Mouse (Mus musculus): ENCODE data around the gene Rsf1.

The Rsf1 gene

GRCm38 (mm10) chr7:97579067-97579975 lies at the start of gene Rsf1, which contains the start of gene Aamdc:
Rsf1 (plus strand) TSS chr7:97579889.
Aamdc (minus strand) TSS chr7:97579497.
- in situ Hi-C loops (cut with MboI; ENCODE audit: unreplicated experiment in 2 of 2), result loop anchor here in 1 of 2 experiments (5.0 to 10.0 kb wide), 3 partner anchors 97 to 155 kb away; partner anchors contain the start of genes Clns1a and Ints4

GRCm38 (mm10) chr7:97535531-97535930 lies 44.2 kb upstream of the Rsf1 start:
- in situ Hi-C loops (cut with MboI; ENCODE audit: unreplicated experiment in 2 of 2), result no loop called here

- in situ Hi-C loops (cut with MboI; ENCODE audit: unreplicated experiment in 2 of 2), result no loop called here
Observed at GRCm38 (mm10) chr7:97536571-97536970, 43.1 kb upstream of the Rsf1 start.

GRCm38 (mm10) chr7:97546462-97546861 lies 33.2 kb upstream of the Rsf1 start:
- in situ Hi-C loops (cut with MboI; ENCODE audit: unreplicated experiment in 2 of 2), result no loop called here

GRCm38 (mm10) chr7:97549301-97549700 lies 30.4 kb upstream of the Rsf1 start:
- in situ Hi-C loops (cut with MboI; ENCODE audit: unreplicated experiment in 2 of 2), result no loop called here

- in situ Hi-C loops (cut with MboI; ENCODE audit: unreplicated experiment in 2 of 2), result loop anchor here in 1 of 2 experiments (25.0 kb wide), 1 partner anchor 113 kb away; no protein-coding TSS in a partner anchor
Observed at GRCm38 (mm10) chr7:97550673-97551072, 29.0 kb upstream of the Rsf1 start.

GRCm38 (mm10) chr7:97563576-97563975 lies 16.1 kb upstream of the Rsf1 start:
- in situ Hi-C loops (cut with MboI; ENCODE audit: unreplicated experiment in 2 of 2), result loop anchor here in 1 of 2 experiments (25.0 kb wide), 1 partner anchor 126 kb away; no protein-coding TSS in a partner anchor

GRCm38 (mm10) chr7:97569372-97569771 lies 10.3 kb upstream of the Rsf1 start:
- in situ Hi-C loops (cut with MboI; ENCODE audit: unreplicated experiment in 2 of 2), result loop anchor here in 1 of 2 experiments (25.0 kb wide), 1 partner anchor 132 kb away; no protein-coding TSS in a partner anchor

GRCm38 (mm10) chr7:97570389-97570788 lies 9.3 kb upstream of the Rsf1 start:
- in situ Hi-C loops (cut with MboI; ENCODE audit: unreplicated experiment in 2 of 2), result loop anchor here (10.0 to 25.0 kb wide), 3 partner anchors 124 to 146 kb away; partner anchors contain the start of gene Clns1a (in 1 of the 2)

GRCm38 (mm10) chr7:97578361-97579066 lies 1.2 kb upstream of the Rsf1 start:
- in situ Hi-C loops (cut with MboI; ENCODE audit: unreplicated experiment in 2 of 2), result loop anchor here in 1 of 2 experiments (5.0 to 10.0 kb wide), 3 partner anchors 96 to 154 kb away; partner anchors contain the start of genes Clns1a and Ints4

GRCm38 (mm10) chr7:97579976-97580842 lies 520 bp downstream of the Rsf1 start:
- in situ Hi-C loops (cut with MboI; ENCODE audit: unreplicated experiment in 2 of 2), result loop anchor here in 1 of 2 experiments (5.0 to 10.0 kb wide), 4 partner anchors 95 to 155 kb away; partner anchors contain the start of genes Clns1a and Ints4

- in situ Hi-C loops (cut with MboI; ENCODE audit: unreplicated experiment in 2 of 2), result loop anchor here in 1 of 2 experiments (10.0 kb wide), 1 partner anchor 94 kb away; no protein-coding TSS in a partner anchor
Observed at GRCm38 (mm10) chr7:97580843-97581214, 1.1 kb downstream of the Rsf1 start.

- in situ Hi-C loops (cut with MboI; ENCODE audit: unreplicated experiment in 2 of 2), result loop anchor here (5.0 to 10.0 kb wide), 2 partner anchors 86 to 106 kb away; partner anchors contain the start of gene Ints4 (in 1 of the 2)
Observed at GRCm38 (mm10) chr7:97588506-97588905, 8.8 kb downstream of the Rsf1 start.

- in situ Hi-C loops (cut with MboI; ENCODE audit: unreplicated experiment in 2 of 2), result no loop called here
Observed at GRCm38 (mm10) chr7:97590488-97590887, 10.8 kb downstream of the Rsf1 start.

GRCm38 (mm10) chr7:97591336-97591735 lies 11.6 kb downstream of the Rsf1 start:
- in situ Hi-C loops (cut with MboI; ENCODE audit: unreplicated experiment in 2 of 2), result no loop called here

- in situ Hi-C loops (cut with MboI; ENCODE audit: unreplicated experiment in 2 of 2), result no loop called here
Observed at GRCm38 (mm10) chr7:97592396-97592795, 12.7 kb downstream of the Rsf1 start.

- in situ Hi-C loops (cut with MboI; ENCODE audit: unreplicated experiment in 2 of 2), result no loop called here
Observed at GRCm38 (mm10) chr7:97593535-97593934, 13.8 kb downstream of the Rsf1 start.

GRCm38 (mm10) chr7:97598548-97598947 lies 18.9 kb downstream of the Rsf1 start:
- in situ Hi-C loops (cut with MboI; ENCODE audit: unreplicated experiment in 2 of 2), result no loop called here

- in situ Hi-C loops (cut with MboI; ENCODE audit: unreplicated experiment in 2 of 2), result no loop called here
Observed at GRCm38 (mm10) chr7:97621346-97621745, 41.7 kb downstream of the Rsf1 start.

GRCm38 (mm10) chr7:97622676-97623075 lies 43.0 kb downstream of the Rsf1 start:
- in situ Hi-C loops (cut with MboI; ENCODE audit: unreplicated experiment in 2 of 2), result no loop called here
